Mouse (Mus musculus) CH12.LX (cell line): ENCODE measurements at regions not wholly inside any gene's neighbourhood (a gene's known extent, or its start where the extent isn't known, plus 50 kb on each side); places are given as distances from the start of the nearest gene placed in this dataset.

Experiments used
- DNase-seq: peaks from one replicate; pipeline ENCODE4 v3.0.0-alpha.2; 2013; ENCODE audit errors: extremely low read depth
- H3K27ac ChIP-seq: 2 replicates; pipeline ENCODE4 v1.5.1; 2012; ENCODE audit warnings: low read depth, mild to moderate bottlenecking, control low read depth, moderate library complexity; ENCODE audit not compliant: insufficient read depth
- H3K27me3 ChIP-seq: replicated peaks from 2 replicates; pipeline ENCODE3; 2012; ENCODE audit warnings: inconsistent platforms
- H3K36me3 ChIP-seq, 2 experiments: replicated peaks in 1 of 2; 2 replicates each; pipeline versions ENCODE3 to v1.6.1; 2012; ENCODE audit warnings: inconsistent platforms in 1 of 2, low read length in 1 of 2, mild to moderate bottlenecking in 1 of 2, mixed read lengths in 1 of 2, moderate library complexity in 1 of 2; ENCODE audit not compliant: control insufficient read depth in 1 of 2, insufficient read depth in 1 of 2
- H3K4me1 ChIP-seq, 2 experiments: 2 replicates each; pipeline ENCODE4 v1.6.1; 2012; ENCODE audit warnings: inconsistent platforms in 1 of 2, moderate library complexity in 1 of 2; ENCODE audit not compliant: insufficient read depth in 2 of 2, control insufficient read depth in 1 of 2
- H3K4me2 ChIP-seq: 2 replicates; pipeline ENCODE4 v1.6.1; 2012; ENCODE audit warnings: low read depth, mild to moderate bottlenecking, control low read depth; ENCODE audit not compliant: poor library complexity, insufficient read depth, severe bottlenecking
- H3K4me3 ChIP-seq, 3 experiments: fragments of 150-350 bp in 1 of 3; sonication (generic) in 1 of 3; replicated peaks in 1 of 3; 2 replicates each; pipeline versions ENCODE3 to v1.5.1; 2011 to 2012; ENCODE audit warnings: low read depth in 2 of 3, low read length in 2 of 3, mild to moderate bottlenecking in 2 of 3, moderate library complexity in 2 of 3, control low read depth in 1 of 3, improper control_type of control experiment in 1 of 3, inconsistent platforms in 1 of 3, mixed read lengths in 1 of 3; ENCODE audit not compliant: poor library complexity in 1 of 3
- H3K79me2 ChIP-seq: replicated peaks from 2 replicates; pipeline ENCODE4 v1.6.1; 2012; ENCODE audit warnings: mild to moderate bottlenecking, moderate library complexity; ENCODE audit not compliant: control insufficient read depth, poor library complexity, insufficient read depth, severe bottlenecking; ENCODE audit errors: extremely low read depth
- H3K9ac ChIP-seq: 2 replicates; pipeline ENCODE4 v1.6.1; 2012; ENCODE audit warnings: low read depth, mild to moderate bottlenecking, control low read depth, moderate library complexity; ENCODE audit not compliant: insufficient read depth
- H3K9me3 ChIP-seq: replicated peaks from 2 replicates; pipeline ENCODE3; 2012; ENCODE audit warnings: low read length, inconsistent platforms, mixed read lengths
- BHLHE40 ChIP-seq: IDR thresholded peaks from 2 replicates; pipeline ENCODE4 v1.6.1; 2011; ENCODE audit warnings: mild to moderate bottlenecking, low read depth, low read length, improper control_type of control experiment
- CTCF ChIP-seq, 2 experiments: IDR thresholded peaks in 1 of 2; conservative IDR thresholded peaks in 1 of 2; 2 replicates each; pipeline ENCODE4 v1.5.1; 2011 to 2012; ENCODE audit warnings: low read depth in 2 of 2, low read length in 2 of 2, improper control_type of control experiment in 1 of 2, inconsistent platforms in 1 of 2, mild to moderate bottlenecking in 1 of 2, moderate library complexity in 1 of 2
- E2F4 ChIP-seq: IDR thresholded peaks from 2 replicates; pipeline ENCODE4 v1.6.1; 2011; ENCODE audit warnings: low read depth, low read length, improper control_type of control experiment; ENCODE audit not compliant: insufficient replicate concordance
- ELF1 ChIP-seq: IDR thresholded peaks from 2 replicates; pipeline ENCODE4 v1.6.1; 2014; ENCODE audit warnings: low read depth, mild to moderate bottlenecking, inconsistent platforms, low read length, improper control_type of control experiment
- EP300 ChIP-seq: IDR thresholded peaks from 2 replicates; pipeline ENCODE4 v1.6.1; 2011; ENCODE audit warnings: low read length, improper control_type of control experiment
- ETS1 ChIP-seq: conservative IDR thresholded peaks from 2 replicates; pipeline ENCODE4 v1.6.1; 2012; ENCODE audit warnings: low read depth, mild to moderate bottlenecking, inconsistent platforms, low read length, improper control_type of control experiment, moderate library complexity
- KAT2A ChIP-seq: IDR thresholded peaks from 2 replicates; pipeline ENCODE4 v1.6.1; 2012; ENCODE audit warnings: low read length, improper control_type of control experiment, inconsistent platforms; ENCODE audit not compliant: insufficient replicate concordance
- MEF2A ChIP-seq: IDR thresholded peaks from 2 replicates; pipeline ENCODE4 v1.6.1; 2014; ENCODE audit warnings: low read depth, mild to moderate bottlenecking, inconsistent platforms, low read length, improper control_type of control experiment, borderline replicate concordance
- MYC ChIP-seq: IDR thresholded peaks from 2 replicates; pipeline ENCODE4 v1.6.1; 2011; ENCODE audit warnings: low read depth, mild to moderate bottlenecking, improper control_type of control experiment, low read length
- NELFE ChIP-seq: IDR thresholded peaks from 2 replicates; pipeline ENCODE4 v1.6.1; 2011; ENCODE audit warnings: low read depth, low read length, improper control_type of control experiment
- NRF1 ChIP-seq: IDR thresholded peaks from 2 replicates; pipeline ENCODE4 v1.6.1; 2014; ENCODE audit warnings: low read depth, mild to moderate bottlenecking, inconsistent platforms, low read length, improper control_type of control experiment, moderate library complexity
- RCOR1 ChIP-seq: conservative IDR thresholded peaks from 2 replicates; pipeline ENCODE4 v1.6.1; 2012; ENCODE audit warnings: low read depth, mild to moderate bottlenecking, inconsistent platforms, low read length, improper control_type of control experiment
- SMC3 ChIP-seq: IDR thresholded peaks from 2 replicates; pipeline ENCODE4 v1.6.1; 2011; ENCODE audit warnings: low read depth, low read length, improper control_type of control experiment
- UBTF ChIP-seq: IDR thresholded peaks from 2 replicates; pipeline ENCODE4 v1.6.1; 2012; ENCODE audit warnings: low read depth, mild to moderate bottlenecking, inconsistent platforms, low read length, improper control_type of control experiment, moderate library complexity
- USF2 ChIP-seq: conservative IDR thresholded peaks from 2 replicates; pipeline ENCODE4 v1.6.1; 2011; ENCODE audit warnings: low read depth, low read length, improper control_type of control experiment
- ZC3H11A ChIP-seq: IDR thresholded peaks from 2 replicates; pipeline ENCODE4 v1.6.1; 2012; ENCODE audit warnings: low read depth, mild to moderate bottlenecking, inconsistent platforms, low read length, improper control_type of control experiment
- ZMIZ1 ChIP-seq: IDR thresholded peaks from 2 replicates; pipeline ENCODE4 v1.6.1; 2012; ENCODE audit warnings: low read depth, mild to moderate bottlenecking, inconsistent platforms, low read length, improper control_type of control experiment
- ZNF384 ChIP-seq: IDR thresholded peaks from 2 replicates; pipeline ENCODE4 v1.6.1; 2012; ENCODE audit warnings: low read depth, low read length, improper control_type of control experiment, inconsistent platforms
- dilution Hi-C: fragments of 300-500 bp; cut with MboI; formaldehyde crosslinking; loops from 2 replicates; pipeline ENCODE4 v1.14.3; 2020; ENCODE audit warnings: low sequenced_read_pairs; ENCODE audit not compliant: extremely low pct_unique_long_range_greater_than_20kb, extremely low pct_ligation_motif_present
- in situ Hi-C: fragments of 300-500 bp; cut with MboI; formaldehyde crosslinking; loops from 3 replicates; pipeline ENCODE4 v1.14.3; 2019; ENCODE audit warnings: low sequenced_read_pairs, low pct_ligation_motif_present, low pct_unique_long_range_greater_than_20kb, mixed read lengths

- Histone ChIP-seq H3K4me1 (no peaks in the 10 kb centered on the region), H3K9ac (no peak overlapping the region), H3K4me2 (no peak overlapping the region), H3K9me3 (no peaks in the 10 kb centered on the region), H3K27ac (no peak overlapping the region), H3K4me3 (no peak overlapping the region), H3K79me2 (no peaks in the 10 kb centered on the region), H3K36me3 (no peaks in the 10 kb centered on the region), H3K27me3 (no peaks in the 10 kb centered on the region)
- in situ Hi-C loops: no loop called here
- no peak for DNase-seq
- TF ChIP-seq CTCF (conservative IDR thresholded peaks at IDR 0.05 in 1 of 2, IDR thresholded peaks at IDR 0.05 in 1 of 2; ENCODE audit: low read depth in 2 of 2, low read length in 2 of 2) (no peak), RCOR1 (no peak), EP300 (no peak), ETS1 (no peak), E2F4 (no peak), BHLHE40 (no peak), NRF1 (no peak), MEF2A (no peak), ZC3H11A (no peak), ZMIZ1 (no peak), KAT2A (no peak), SMC3 (no peak), ELF1 (no peak)
- dilution Hi-C loops: no loop called here
These were observed 162.1 kb upstream of the Kirrel3 start for GRCm38 (mm10) chr9:34323571-34323970.

- Histone ChIP-seq H3K27me3 (no peaks in the 10 kb centered on the region), H3K27ac (no peak overlapping the region), H3K9ac (no peak overlapping the region), H3K36me3 (no peaks in the 10 kb centered on the region), H3K79me2 (no peaks in the 10 kb centered on the region), H3K4me2 (0 out of 2 replicates have a peak overlapping the region, but pooled peaks have one; percentile 13), H3K4me1 (no peaks in the 10 kb centered on the region), H3K9me3 (no peaks in the 10 kb centered on the region), H3K4me3 (no peak overlapping the region)
- in situ Hi-C loops (no loop called here), dilution Hi-C loops (no loop called here)
- peak; percentile 1 for DNase-seq
- no peak for TF ChIP-seq BHLHE40
- TF ChIP-seq EP300: no peak
- peak; percentile 37 to 51; a peak in 3 of 4 replicates for TF ChIP-seq CTCF (conservative IDR thresholded peaks at IDR 0.05 in 1 of 2, IDR thresholded peaks at IDR 0.05 in 1 of 2; ENCODE audit: low read depth in 2 of 2, low read length in 2 of 2)
These were observed 157.0 kb upstream of the Kirrel3 start for GRCm38 (mm10) chr9:34328723-34329122.

DNA sequence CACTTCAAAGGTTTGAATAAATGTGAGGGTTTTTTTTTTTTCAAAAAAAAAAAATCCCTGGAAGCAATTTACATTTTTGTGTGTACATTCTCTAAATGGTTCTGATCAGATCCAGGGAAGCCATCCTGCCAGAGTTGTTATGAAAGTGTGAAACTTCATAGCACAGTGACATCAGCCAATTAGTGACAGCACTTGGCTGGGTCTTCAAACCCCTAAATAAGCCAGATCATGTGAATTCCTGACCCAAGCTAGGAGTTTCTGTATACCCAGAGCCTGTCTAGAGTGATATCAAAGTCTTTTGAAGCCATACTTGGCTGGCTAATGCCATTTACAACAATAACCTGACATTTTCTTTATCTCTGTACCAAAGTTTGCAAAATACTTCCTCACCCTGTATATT is 151.6 kb upstream of the Kirrel3 start:
- H3K4me1 ChIP-seq: no peaks in the 10 kb centered on the region
- in situ Hi-C loops (no loop called here), dilution Hi-C loops (no loop called here)
- H3K27me3 ChIP-seq: no peaks in the 10 kb centered on the region
- no peaks in the 10 kb centered on the region for H3K9me3 ChIP-seq
- DNase-seq: no peak
- no peak overlapping the region for H3K9ac ChIP-seq
- H3K36me3 ChIP-seq: no peaks in the 10 kb centered on the region
- no peaks in the 10 kb centered on the region for H3K79me2 ChIP-seq
- no peak overlapping the region for H3K27ac ChIP-seq
- no peak for TF ChIP-seq ZMIZ1
- no peak for TF ChIP-seq EP300
- no peak for TF ChIP-seq ETS1
- no peak for TF ChIP-seq SMC3
- TF ChIP-seq E2F4: no peak
- no peak for TF ChIP-seq NELFE
- TF ChIP-seq ZC3H11A: no peak
- TF ChIP-seq USF2: no peak
- no peak for TF ChIP-seq MYC
- no peak for TF ChIP-seq UBTF
- no peak for TF ChIP-seq ZNF384
- no peak for TF ChIP-seq ELF1
- TF ChIP-seq CTCF (conservative IDR thresholded peaks at IDR 0.05 in 1 of 2, IDR thresholded peaks at IDR 0.05 in 1 of 2; ENCODE audit: low read depth in 2 of 2, low read length in 2 of 2): no peak
- no peak overlapping the region for H3K4me3 ChIP-seq
- no peak overlapping the region for H3K4me2 ChIP-seq
